Mouse (Mus musculus) megakaryocyte, adult 5-6 weeks (primary cell): ENCODE measurements at regions not wholly inside any gene's neighbourhood (a gene's known extent, or its start where the extent isn't known, plus 50 kb on each side); places are given as distances from the start of the nearest gene placed in this dataset.

Experiments
- ATAC-seq: 2 replicates; pipeline ENCODE4 v1.8.0; 2016; ENCODE audit warnings: mild to moderate bottlenecking, inconsistent platforms; ENCODE audit not compliant: poor library complexity, severe bottlenecking

DNA sequence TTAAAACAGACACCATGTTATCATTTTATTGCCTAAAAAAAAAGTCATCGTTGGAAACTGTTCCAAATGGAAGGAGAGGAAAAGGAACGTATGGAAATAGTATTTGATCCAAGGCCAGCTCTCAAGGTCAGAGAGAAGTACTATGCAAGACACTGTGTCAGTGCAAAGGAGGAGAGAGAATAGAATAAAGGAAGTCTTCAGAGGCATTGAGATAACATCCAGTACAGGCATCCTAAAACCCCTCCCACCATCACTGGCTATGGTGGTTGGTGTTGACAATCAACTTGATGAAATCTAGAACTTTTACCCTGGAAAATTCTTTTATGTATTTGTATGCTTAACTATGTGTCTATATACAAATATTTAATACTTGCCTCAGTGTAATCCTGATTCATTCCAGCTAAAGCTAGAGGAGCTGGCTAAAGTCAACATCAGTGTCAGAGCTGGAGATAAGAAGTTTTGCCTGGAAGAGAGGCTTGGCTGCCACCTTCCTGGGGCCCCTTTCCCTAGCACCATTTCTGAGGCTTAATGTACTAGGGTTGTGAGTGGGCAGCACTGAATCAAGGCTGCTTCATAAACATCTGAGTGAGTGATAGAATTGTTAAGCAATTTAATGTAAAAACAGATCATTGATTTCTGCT lies 104.1 kb upstream of the Tmtc1 start:
- ATAC-seq = no peak

DNA sequence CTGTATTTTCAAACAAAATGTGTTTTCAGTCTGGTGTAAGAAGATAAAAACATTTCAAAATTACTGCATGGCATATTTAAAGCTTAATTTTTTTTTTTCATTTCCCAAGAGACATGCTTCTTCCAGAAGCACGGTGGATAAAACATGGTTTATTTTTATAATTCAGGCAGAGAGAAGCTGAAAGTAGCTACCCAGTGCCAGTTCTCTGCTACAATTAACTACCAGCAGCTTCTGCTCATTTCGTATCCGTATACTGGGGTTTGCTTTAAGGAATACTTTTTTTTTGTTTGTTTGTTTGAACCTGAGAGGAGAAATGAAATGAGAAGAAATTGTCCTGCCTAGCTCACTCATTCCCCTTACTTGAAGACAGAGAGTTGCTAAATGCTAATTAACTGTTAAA lies 98.9 kb upstream of the Tmtc1 start:
- no peak for ATAC-seq

DNA sequence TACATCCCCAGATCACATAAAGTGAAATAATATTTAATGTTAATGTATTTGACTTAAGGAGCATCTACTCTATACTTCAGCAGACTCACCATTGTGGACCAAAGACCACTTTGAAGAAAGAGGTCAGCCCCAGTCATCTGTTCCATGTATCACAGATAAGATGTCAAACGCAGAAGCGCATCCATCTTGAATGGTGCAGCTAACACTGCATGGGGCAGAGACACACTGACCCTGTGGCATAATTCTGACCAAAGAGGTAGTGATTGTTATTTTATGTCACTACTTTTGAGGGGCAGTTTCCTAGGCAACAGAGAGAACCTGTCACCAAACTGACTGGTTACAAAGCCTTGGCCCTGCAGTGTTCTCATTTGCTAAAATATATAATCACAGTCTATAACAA lies 97.8 kb upstream of the Tmtc1 start:
- no peak for ATAC-seq

DNA sequence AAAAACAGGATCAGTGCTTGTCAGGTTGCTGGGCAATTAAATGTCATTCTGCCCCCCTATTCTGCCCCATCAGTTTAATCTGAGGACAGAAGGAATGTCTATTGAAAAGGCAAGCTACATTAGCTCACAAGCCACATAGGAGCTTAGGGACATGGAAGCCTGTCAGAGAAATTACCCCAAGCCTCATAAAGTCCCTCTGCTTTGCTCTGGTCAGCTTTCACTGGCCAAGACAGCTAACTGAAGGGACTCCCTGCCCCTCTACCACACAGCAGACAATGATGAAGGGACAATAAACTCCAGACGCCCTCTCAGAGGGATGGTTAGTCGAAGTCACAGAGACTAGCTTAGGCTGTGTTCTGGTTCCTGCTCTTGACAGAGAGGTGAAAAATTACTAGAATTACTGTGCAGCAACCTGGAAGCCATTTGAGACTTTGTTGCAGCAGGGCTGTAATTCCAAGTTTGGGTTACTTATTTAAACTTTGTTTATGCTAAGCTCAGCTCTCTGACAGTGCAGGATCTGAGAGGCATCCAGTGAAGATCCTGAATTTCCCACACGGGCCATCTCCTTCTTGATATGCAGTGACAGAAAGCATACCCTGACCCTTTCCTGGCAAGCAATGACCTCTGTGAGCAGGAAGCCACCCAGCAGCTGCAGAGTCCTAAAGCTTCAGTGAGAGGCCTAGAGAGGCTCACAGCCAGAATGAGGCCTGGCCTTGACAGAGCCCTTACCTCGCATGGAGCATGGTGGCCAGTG lies 95.2 kb upstream of the Tmtc1 start:
- no peak for ATAC-seq

DNA sequence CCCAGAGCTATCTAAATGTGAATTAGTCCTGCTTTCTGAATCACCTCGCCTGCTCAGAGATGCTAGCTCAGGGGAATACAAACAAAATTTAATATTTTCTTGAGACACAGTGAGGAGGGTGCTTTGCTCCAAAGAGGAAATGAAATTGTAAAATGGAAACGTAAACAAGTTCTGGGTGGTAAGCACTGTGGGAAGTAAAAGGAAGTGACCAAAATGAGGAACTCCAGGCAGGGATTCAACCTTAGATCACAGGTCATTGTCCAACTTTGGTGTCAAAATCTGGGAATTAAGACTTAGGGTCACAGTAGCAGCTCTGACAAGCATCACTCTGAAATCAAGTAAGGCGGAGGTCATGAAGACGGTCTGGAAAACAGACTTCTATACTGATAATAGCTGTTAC lies 90.2 kb upstream of the Tmtc1 start:
- ATAC-seq = peak; percentile 86

DNA sequence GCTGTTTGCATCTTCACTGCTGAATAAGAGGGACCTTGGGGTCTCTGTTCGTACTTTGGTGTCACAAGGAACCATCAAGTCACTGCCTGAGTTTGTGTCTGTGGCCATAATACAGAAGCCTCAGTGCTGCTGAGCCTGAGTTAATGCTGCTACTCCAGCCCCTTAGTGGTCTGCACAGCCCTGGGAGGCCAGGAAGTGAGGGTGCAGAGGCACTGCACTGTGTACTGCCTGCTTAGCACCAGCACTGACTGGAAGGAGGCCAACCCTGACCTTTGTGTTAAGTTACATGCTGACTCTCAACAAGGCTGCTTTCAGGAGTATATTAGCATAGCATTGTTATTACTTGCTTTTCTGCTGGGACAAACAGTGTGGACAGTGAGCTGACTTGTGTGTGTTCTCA lies 86.9 kb upstream of the Tmtc1 start:
- ATAC-seq = no peak

DNA sequence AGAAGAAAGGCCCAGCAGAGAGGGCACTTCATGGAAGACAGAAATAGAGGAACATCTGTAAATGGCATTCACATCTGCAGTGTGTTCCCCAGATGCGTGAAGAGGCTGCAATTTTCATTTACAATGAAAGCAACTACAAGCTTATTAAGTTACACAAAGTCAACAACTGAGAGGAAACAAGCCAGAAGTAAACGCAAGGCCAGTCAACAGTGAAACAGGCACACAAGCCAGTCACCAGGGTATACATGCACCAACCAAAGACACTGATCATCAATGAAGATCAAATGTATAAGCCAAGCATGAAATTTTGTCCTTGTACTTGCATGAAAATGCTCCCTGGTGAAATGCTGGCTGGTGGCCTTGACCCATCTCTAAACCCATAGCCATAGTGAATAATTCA lies 84.4 kb upstream of the Tmtc1 start:
- no peak for ATAC-seq

DNA sequence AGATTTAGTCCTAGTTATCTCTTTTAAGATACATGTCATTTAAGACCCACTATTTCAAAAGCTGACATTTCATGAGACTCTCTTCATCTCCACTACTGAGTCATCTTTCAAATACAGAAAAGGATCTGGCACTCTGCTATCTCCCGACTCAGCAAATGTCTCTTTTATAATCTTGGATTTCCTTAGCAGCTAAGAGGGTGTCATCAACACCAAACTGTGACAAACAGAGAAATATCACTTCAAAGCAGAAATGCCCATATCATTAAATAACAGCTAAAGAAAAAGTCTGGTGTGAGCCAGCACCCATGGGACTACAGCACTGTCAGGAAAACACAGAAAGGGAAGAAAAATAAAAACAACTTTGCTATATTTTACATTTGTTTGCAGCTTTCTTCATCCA lies 78.7 kb upstream of the Tmtc1 start:
- ATAC-seq = no peak

DNA sequence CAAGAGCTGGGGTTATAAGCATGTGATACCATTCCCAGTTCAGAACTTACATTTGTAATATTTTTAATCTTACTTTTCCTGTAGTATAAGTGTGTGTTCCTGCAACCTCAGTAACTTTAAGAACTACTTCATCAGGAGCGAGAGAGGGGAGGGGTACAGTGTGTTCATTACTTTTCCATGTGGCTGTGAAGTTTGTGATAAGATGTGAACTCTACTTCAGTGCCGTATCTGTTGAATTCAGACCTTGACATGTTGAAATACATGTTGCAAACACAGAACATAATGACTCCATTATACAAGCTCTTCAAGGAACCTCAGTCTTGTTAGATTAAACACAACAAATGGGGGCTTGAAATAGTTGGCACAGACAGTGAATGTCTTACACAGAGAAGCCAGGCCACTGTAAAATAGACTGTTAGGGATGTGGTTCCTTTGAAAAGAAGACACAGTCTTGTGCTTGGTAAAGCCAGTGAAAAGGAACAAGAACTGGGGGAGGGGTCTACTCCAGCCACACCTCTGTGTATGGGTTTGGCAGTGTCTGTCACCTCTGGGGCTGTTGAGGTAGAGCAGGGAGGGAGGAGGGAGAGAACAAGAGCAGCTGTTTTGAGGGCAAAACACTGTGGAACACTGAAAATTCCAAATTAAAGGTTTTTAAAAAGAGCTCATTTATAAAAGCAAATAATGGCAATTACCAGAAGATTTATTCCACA lies 73.5 kb upstream of the Tmtc1 start:
- ATAC-seq = no peak

DNA sequence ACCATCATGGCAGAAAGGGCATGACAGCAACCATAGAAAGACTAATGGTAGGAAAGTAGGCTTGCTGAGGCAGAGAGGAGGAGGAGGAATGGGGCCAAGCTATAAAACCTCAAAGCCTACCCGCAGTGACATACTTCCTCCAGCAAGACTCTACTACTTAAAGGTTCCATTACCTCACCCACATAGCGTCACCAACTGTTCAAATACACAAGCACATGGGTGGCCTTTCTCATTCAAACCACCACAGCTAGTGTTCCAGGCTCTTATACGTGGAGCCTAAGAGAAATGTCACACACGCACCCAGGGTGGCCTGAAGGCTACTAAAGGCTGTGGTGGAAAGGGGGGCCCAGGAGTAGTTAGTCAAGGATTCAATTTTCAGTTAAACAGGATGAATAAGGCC lies 72.5 kb upstream of the Tmtc1 start:
- ATAC-seq = no peak

DNA sequence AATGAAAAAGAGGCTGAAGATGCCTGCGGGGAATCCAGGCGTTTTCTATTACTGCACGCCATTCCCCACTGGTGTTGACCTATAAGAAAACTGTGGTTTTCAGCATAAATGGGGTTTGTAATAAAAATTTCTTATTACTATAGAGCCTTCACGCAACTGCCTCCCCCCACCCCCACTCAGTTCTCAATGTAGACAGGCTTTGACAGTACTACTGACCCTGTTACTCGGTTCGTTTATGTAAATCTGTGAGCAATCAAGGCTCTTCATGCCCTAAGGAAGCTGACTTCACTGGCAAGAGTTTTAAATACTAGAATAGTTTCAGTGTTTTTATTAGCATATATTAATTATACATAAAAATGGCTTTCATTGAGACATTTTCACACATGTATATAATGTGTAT lies 70.9 kb upstream of the Tmtc1 start:
- no peak for ATAC-seq

DNA sequence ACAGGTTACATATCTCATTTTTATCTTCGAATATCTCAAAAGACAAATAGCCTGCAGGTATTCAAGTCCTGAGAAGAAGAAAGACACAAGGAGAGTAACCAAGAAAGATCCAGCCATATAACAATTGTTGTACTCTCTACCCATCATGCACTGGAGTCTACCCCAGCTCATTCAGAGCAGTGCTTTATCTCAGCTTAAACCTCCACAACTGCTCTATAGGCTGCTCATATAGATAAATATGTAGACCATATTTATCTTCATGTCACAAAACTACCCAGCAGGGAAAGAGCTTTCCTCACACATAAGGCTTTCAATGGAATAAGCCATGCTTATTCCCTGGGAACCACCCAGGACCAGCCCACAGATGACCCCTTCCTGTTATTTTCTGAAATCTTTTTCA lies 70.5 kb upstream of the Tmtc1 start:
- ATAC-seq = no peak

DNA sequence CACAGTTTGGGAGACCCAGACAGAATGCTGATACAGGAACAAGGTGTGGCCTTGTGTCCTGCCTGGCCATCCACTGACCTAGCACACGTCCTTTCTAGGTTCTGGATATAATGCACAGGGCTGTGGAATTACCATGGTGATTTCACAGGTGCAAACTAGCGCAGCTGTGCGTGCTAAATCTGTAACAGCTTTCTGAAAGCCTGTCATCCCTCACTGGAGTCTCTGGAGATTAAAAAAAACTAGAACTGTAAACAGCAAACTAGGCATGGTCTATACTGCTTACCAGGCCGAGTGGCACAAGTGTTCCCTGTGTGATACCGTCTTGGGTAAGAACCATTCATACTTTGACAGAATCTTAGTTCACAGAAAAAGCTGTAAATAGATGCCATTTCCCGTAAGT lies 69.9 kb upstream of the Tmtc1 start:
- no peak for ATAC-seq

DNA sequence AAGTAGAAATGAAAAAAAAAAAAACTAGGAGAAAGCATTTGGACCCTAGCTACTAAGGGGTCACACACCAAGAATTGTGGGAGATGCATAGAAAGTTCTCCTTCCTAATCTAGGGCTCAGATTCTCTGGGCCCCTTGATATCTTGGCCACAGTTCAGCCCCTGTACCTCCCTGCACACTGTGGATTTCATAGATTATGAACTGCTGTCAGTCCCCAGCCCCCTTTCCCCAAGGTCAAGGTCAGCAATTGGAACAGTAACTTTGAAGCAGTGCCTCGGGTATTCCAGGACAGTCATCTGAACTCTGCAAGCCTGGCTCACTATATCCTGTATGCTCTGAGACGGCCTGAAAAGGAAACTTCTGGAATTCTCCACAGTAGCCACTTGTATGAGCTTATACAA lies 68.9 kb upstream of the Tmtc1 start:
- ATAC-seq = no peak

DNA sequence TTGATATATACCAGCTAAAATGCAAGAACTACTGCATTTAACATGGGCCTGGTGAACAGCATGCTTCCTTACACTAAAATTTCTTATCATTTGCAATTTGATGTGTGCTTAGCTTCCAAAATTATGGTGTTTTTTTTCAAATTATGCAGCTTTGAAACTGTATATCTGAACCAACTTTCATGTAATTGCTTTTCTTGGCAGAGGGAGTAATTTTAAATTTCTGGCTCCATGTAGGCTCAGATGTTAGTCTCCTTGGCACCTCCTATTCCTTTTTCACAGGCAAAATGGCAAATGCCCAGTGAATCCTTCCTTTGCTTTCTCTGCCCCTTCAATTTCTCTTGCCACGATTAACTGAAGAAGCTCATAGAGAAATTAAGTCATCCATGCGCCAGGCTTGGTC lies 61.1 kb upstream of the Tmtc1 start:
- ATAC-seq = no peak

DNA sequence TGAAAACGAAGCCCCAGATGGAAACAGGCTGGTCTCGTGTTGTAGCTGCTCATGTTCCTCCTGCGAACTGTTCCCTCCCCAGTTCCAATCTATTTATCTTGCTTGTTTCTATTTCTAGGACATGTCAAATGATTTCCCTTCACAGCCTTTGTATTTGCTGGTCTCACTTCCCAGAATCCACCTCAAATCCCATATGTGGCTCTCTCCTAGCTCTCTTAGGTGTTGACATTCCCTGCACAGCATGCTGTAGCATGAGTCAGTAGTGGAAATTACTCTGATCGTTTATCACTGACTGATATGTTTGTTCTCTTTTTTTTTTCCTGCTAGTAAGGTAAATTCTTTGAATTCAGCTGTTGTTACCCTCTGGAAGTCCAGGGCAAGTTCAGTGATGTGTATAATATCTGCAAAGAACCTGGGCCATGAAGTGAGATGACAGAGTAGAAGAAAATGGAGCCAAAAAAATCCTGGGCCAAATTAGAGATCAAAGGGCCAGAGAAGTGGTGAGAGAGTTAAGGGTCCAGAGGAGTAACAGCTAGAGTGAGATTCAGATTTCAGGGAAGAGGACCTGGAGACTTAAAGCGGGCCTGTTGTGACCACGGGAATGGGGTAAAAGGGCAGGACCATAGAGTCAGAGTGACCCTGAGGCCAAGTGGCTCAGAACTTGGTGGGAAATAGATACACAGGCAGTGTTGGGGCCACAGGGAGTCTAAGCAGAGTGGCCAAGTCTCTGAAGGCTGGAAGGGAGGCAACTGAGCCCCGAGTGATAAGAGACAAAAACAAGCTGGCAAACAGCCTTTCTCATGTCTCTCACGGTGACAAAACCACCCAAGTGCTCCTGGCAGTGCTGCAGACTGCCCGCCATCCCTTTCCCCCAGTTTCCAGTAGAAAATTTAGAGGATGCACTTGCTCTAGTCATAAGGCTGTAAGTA lies 56.3 kb upstream of the Tmtc1 start:
- no peak for ATAC-seq
